Mouse (Mus musculus) bone marrow macrophage, adult 2 months (primary cell): ENCODE results near the gene Abt1.

Experiments used
- CTCF ChIP-seq: IDR thresholded peaks from 2 replicates; pipeline ENCODE4 v1.5.1; 2012; ENCODE audit warnings: low read depth, mild to moderate bottlenecking, low read length, moderate library complexity
- POLR2A ChIP-seq: IDR thresholded peaks from 2 replicates; pipeline ENCODE4 v1.6.1; 2012; ENCODE audit warnings: mild to moderate bottlenecking, low read depth, low read length, borderline replicate concordance

DNA sequence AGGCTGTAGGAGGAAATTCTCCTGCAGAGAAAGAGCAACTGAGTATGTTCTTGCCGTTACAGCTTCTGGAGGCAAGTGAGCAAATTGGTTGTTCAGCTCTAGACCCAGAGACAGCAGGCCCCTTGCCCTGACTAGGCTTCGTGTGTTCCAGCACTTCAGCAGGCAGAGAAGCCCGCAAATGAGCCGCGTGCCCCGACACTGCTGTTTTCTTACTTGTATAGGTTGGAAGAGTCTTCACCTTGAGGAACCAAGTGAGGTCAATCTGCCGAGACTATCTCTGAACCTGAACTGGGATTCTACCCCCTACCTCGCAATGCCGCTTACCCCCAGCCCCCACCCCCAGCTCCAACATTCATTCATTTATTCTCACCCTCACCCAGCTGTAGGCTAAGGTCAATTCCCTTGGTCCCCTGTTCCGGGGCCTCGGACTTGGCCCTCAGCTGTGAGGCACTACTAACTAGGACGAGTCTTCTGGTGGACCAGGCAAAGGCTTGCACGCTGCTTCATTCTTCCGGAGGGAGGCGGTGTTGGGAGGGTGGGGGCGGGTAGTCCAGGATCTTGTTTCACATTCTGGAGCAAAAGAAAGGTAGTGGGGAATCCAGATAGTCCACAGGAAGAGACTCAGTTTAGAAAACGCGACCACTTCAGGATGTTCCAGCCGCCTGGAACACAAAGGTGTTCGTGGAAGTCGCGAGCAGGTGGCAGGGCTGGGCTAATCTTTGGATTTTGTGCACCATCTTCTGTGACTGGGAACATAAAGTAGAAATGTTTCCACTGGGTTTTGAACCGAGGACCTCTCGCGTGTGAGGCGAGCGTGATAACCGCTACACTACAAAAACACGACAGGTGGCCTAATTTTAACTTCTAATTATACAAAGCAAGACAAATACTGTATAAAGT lies 12.1 kb downstream of the Abt1 start:
- no peak for TF ChIP-seq POLR2A
- no peak; the same call in 1 of the 2 replicates for TF ChIP-seq CTCF
